Mouse (Mus musculus) spleen, postnatal 10 days (tissue): ENCODE measurements around the gene Lingo1.

ENCODE experiments used
- DNase-seq, 2 experiments: peaks; one replicate each; pipeline ENCODE4 v3.0.0; 2021 to 2022; ENCODE audit warnings: low spot score in 2 of 2

Lingo1 gene

DNA sequence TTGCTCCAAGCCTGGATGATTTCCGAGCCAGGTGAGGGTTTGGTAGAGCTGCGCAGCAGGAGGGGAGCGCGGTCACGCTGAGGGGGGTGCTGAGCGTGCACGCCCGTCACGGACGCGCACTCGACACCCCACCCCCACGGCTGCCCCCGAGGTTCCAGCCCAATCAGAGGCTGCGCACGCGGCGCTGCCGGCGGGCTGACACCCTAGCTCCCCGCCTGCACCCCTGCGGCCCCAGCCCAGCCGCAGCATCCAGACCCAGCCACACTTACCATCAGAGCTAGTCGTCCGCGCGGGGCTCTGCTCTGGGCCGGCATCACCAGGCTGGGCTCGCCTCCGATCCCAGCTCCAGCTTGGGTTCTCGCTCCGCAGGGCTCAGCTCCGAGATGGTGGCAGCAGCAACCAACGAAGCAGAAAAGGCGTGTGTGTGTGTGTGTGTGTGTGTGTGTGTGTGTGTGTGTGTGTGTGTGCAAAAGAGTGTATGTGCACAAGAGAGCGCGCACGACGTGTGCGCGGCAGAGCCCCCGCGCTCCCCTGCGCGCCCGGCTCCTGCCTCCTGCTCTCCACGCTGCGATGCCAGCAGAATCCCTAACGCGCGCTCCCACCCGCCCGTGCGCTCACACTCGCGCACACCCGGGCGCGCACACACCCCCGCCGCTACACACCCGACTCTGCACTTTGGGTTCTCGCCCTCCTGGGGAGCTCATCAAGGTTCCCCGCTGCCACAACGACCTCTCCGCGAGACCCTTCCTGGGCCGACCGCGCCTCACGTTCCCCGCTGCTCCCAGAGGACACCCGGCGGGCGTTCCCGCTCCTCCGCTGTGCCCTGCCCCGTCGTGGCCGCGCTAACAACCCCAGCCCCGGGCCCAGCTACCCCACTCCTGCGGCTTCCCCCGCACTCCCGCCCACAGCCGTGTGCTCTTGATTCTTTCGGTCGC is at the start of gene Lingo1:
TSS of gene Lingo1 (minus strand) at position 748 of the 935 bp plus-strand sequence.
- DNase-seq, result no peak

DNA sequence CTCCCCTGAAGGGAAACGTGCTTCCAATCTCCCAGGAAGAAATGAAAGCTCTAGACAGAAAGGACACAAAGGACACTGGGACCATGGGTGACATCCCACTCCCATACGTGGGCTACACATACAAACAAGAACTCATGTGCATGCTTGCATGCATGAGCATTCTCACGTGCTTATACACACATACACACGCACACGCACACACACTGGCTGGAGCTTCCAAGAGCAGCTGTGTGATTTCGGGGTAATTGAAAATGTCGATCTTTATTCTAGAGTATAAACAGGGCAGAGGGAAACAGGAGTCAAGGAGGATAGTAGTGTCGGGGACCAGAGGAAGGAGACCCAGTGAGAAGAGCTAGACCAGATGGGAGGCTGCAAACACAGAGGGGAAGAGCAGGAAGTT is 48.4 kb upstream of the Lingo1 start:
- DNase-seq, result no peak

DNA sequence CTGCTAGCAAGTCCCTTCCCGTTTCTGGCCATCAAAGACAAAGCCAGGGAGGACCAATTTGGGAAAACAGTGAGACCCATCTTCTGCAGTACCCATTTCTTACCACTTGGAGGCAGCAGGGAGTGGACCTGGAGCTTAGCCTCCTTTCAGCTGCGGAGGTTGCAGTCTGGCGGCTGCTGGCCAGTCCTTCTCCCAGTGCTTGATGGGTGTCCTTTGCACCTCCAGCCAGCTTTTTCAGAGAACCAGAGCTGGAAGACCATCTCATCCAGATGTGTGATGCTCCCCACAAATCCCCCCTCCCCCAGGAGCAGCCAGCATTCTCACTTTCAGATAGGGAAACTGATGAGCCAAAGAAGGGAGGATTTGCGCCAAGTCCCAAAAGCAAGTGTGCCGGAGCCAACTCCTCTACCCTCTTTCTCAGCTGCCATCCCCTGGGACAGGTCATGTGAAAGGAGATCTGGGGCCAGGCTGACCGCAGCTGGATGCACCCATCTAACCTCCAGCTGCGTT is 47.5 kb upstream of the Lingo1 start:
- DNase-seq, result peak; percentile 23 to 54

DNA sequence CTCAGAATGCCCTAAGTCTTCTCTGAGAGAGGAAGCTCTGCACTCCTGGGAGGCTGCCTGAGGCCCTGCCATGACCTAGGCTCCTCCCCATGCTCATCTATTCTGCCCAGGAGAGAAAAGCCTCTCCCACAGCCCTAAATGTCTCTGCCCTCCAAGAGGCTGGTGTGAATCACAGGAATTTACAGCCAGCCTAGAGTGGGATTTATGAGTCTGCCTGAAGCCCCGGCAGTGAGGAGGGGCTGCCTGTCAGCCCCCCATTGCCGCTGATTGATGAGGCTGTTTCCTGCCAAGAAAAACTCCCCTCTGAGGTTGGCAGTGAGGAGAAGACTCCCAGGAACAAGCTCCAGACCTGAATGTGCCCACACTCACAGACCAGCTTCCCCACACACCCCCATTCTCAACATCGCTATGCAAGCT is 46.0 kb upstream of the Lingo1 start:
- no peak for DNase-seq

DNA sequence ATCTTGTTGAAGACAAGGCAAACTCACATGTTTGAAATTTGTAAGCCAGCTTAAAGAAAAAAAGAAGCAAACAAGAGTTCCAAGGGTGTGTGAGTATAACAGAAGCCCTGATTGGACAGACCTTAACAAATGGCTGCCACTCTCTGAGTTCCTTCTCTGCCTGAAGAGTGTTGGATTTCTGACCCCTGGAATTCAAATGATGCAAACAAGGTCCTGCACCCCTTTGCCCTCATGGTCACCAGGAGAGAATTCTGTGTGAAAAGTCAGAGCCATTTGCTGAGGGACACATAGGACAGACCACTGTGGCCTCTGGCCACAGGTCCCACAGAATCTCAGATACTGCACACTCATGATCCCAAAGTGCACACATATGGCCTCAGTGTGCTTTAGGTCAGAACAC is 45.6 kb upstream of the Lingo1 start:
- DNase-seq, result no peak

DNA sequence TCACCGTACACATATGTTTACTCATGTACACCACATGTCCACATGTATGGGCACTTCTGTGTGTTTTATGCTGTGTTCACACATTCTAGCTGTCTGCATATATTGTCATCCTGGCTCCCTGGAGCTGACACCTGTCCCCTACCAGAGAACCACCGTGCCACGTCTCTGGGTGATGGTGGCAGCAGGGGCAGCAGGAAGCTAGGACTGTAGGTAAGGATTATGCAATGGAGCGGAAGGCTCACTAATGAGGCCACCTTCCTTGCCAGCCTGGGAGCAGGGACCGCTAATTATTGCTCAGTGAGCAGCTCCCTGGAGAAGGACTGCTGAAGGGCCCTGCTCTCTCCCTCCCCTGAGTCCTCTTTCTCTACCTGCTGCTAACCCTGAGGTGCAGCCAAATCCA is 44.5 kb upstream of the Lingo1 start:
- DNase-seq, result no peak

DNA sequence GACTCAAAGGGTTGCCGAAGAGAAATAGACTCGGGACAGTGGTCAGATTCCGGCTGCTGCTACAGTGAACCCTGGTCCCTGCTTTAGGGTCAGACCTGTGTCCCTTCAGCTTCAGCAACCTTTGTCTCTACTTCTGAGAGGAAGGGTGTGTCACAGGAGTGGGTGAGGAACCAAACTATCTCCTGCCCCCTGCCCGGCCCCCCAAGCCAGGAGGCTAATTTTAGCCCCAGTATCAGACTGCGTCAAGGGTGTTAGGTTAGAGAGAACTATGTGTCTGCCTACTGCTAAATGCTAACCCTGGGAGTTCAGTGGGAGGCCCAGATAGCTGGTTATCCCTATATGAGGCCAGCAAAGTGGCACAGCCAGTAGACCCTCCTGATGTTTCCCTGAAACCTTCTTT is 38.9 kb upstream of the Lingo1 start:
- no peak for DNase-seq

DNA sequence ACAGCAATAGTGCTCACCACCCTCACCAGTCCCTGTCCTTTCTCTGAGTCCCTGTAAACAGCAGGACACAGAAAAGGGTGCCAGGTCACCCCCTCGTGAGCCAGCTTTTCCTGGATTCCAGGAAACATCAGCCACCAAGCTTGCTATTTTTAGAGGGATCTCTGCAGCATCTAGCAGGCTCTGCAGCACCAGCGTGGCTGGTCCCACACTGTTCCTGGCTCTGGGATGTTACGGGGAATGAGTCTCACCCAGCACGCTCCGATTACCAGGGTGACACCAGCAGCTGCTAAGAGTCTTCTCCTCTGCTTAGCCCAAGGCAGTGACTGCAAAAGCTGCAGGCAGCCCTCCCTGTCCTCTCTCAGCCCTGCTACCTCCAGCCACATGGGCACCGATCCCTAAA is 36.6 kb upstream of the Lingo1 start:
- no peak for DNase-seq

DNA sequence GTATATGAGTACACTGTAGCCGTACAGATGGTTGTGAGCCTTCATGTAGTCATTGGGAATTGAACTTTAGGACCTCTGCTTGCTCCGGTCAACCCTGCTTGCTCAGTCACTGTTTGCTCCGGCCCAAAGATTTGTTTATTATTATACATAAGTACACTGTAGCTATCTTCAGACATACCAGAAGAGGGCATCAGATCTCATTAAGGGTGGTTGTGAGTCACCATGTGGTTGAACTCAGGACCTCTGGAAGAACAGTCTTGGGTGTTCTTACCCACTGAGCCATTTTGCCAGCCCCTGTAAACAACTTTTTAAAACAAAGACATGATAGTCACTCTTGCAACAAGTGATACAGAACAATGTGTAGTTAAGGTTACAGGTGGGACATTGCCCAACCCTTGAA is 35.6 kb upstream of the Lingo1 start:
- DNase-seq, result no peak

DNA sequence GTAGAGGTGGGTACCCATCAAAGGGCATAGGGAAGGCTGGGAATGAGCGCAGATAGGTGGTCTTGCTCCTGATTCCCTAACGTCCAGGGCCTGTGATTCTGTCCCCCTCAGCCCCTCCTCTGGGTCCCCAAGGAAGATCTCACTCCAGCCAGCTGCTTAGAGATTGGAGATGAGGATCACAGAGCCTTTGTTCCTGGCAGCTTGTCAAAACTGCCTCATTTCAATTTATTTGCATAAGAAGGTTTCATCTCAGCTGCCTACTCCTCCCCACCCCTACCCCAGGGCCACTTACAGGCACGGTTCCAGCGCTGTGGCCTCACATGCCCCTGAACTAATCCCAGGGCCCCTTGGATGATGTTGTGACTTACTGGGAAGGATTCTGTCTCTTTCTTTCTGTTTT is 33.9 kb upstream of the Lingo1 start:
- no peak for DNase-seq

DNA sequence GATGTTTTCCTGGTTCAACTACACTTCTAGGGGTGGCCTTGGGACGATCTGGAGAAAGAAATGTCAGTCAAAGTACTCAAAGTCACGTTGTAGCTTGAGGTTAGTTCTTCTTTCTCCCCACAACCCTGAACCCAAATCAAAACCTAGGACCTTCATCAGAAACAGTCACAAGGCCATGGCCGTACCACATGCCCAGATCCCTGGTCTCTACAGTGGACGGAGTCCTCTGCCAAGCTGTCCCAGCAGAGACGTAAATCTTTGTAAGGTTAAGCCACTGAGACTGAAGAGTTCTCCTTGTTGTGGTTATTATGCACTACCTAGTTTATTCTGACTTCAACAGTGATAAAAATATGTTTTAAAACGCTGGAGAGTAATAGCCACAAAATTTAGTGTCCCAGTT is 32.6 kb upstream of the Lingo1 start:
- no peak for DNase-seq

DNA sequence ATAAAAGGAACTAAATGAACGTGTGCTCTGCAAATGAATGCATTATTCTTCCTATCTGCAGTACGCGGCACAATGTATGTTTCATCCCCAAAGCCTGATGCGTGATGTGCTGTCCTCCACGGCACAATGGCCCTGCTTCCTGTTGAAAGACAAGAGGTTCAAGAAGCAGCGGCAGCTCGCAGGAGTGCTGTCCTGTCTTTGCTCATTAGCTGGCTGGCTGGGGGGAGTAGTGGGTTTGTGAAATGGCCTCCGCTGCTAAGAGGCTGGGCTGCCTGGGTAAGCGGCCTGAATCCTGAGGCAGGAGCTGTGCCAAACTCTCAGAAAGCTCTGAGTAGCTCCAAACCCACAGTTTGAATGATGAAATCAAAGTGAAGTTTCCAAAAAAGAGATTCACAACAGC is 31.9 kb upstream of the Lingo1 start:
- DNase-seq, result no peak

DNA sequence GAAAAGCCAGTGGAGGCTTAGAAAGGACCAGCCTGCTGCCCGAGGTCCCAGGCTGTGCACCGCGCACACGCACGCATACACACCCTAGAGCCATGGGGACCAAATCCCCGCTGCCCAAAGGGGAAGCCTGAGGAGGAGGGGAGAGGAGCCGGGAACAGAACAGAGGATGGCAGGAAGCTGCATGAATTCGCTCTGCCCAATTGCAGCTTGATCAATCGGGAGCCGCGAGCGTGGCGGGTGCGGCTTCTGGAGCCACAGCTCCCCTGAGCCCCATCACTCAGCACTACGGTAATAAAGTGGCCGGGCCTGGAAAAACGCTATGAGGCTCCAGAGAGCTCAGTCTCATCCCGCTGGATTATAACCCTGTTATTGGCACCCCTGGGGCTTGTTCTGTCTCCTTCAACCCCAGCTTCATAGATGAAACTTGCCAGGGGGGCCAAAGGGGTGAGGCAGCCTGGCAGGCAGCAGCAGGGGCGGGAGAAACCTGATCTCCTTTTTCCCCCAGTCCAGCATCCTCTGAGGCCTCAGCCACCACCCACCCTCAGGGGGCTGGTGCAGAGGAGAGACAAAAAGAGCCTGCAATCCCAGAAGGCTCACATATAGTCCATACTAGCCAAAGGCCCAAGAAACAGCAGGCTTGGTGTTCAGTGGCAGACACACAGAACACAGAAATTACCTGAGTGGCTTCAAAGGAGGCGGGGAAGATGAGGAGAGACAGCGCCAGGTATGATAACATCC is 29.4 kb upstream of the Lingo1 start:
- DNase-seq, result no peak

DNA sequence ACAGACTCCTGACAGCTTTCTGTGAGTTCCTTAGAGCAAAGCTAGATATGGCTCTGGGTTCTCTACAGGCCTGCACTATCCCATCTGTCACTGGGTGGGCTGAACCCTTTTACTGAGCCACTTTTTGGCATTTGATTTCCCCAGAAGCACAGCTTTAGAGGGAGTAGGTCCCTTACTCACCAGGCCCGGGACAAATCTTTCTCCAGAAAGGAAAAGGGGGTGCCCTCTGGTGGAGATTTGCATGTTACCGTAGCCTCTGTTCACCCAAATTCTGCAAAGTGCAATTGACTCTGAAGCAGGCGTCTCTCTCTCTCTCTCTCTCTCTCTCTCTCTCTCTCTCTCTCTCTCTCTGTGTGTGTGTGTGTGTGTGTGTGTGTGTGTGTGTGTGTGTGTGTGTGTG is 28.6 kb upstream of the Lingo1 start:
- no peak for DNase-seq

DNA sequence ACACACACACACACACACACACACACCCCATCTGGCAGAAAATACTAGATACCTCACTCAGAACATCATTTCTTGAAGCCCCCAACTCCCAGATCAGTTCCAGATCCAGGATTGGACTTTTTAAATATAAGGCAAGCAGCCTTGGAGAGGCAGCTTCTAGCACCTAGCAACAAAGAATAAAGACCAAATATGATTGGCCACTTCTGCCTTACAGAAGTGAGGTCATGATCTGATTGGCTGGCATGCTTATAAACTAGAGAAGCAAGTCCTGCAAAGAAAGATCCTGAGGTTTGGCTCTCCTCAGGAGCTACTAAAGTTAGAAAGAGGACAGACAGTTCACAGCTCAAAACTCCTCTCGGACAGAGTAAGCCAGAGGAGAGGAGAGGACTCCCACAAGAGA is 14.6 kb upstream of the Lingo1 start:
- DNase-seq, result no peak

DNA sequence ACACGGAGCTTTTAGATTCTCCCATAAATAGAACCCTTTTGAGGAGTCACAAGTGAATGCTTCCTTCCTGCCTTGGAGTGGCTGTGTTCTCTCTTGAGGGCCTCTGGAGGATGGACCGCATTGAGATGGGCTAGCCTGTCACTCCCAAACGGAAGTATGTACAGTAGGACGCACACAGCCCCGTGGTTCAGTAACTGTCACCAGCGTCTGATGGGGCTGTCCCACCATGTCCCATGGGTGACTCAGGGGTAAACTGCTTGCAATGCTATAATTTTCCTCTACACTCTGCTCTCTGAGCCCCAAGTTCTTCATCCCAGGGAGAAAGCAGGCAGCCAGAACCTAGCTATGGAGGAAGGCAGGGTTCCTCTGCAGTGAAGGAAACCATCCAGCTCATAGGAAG is 11.7 kb upstream of the Lingo1 start:
- DNase-seq, result no peak

DNA sequence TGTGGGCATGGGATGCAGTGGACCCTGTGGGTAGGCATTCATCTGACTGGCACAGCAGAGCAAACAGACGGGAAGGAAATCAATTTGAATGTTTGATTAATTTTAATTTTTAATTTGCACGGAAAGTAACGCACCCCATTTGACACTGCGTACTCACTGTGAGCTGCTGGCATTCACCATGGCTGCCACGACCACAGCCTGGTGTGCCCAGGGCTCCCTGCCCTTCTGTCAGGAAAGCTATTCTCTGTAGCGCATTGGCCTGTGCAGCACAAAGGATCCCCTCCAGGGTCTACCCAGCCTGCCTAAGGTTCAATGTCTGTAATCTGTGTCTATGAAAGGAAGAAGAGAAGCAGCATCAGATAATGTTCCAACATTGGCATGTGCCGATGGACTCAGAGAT is 6.9 kb upstream of the Lingo1 start:
- DNase-seq, result no peak

DNA sequence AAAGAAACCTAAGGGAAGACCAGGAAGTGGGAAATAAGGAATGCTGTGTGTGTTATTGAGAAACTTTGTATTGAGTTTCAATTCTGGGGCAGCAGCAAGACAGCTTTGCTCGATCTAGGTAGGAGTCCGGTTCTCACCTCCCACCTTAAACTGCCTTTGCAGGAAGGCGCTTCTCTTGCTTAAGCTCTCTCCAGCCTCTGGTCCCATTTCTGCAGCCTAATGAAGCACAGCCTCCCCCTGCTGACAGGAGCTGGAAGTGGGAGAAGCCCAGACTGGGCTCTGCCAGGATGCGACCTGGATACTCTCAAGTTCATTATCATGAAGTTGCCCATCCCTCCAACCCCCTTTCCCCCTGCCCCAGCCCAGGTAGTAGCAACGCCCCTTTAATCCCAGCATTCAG is 1.6 kb upstream of the Lingo1 start:
- DNase-seq, result no peak

DNA sequence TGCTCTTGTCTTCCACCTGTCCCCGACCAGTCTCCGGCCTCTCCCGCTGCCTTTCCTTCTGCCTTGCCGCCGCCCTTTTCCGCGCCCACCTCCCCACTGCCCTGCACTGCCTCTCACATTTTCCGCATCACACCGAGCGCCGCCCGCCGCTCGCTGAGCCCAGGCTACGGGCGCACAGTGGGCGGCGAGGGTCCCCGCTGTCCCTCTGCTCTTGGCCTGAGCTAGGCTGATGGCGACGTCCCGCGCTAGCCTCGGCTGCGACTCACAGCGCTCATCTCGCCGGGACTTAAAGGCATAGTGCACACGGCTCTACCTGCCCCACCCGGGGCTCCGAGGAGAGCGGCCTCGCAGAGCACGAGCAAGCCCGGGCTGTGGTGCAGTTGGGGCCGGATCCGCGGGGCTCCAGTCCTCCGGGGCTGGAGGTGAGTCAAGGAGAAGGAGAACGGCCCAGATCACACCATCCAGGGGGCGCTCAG is 426 bp upstream of the Lingo1 start:
- no peak for DNase-seq

DNA sequence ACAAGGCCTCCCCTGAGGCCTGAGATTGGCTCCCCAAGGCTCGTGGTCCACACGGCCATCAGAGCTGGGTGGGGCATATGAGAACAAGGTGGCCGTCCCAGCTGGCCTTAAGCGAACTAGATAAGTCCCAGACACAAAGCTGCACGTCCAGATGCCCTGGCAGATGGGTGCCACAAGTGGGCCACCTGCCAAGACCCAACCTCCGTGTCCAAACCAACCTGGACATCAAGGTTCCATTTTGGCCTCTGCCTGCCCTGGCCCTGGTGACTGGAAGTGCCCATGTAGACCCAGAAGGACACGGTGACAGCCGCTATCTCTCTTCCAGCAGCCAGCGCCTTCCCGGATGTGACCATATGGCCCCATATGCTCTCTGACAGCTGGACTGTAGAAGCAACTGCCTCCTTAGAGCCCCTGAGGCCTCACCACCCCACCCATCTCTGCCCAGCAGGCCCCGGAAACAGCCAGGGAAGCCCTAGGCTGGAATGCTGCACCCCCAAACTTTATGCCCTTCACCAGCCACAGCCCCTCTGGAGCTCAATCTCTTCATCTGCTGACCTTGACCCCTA is 4.5 kb downstream of the Lingo1 start:
- no peak for DNase-seq

DNA sequence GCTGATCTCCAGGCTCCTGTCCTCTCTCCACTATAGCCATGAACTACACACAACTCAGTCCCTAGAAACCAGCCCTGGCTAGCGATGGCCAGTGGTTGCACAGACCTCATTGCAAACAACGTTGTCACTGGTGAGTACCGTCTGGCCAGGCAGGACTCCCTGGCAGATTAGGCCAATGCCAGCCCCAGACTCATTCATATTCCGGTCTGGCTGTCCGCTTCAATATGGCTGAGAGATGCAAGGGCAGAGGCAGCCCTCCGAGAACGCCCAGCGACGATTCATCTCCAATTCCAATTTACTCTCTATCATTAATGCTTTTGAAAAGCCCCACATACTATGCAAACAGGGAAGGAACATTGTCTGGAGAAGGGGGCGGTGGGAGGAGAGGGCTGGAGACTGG is 11.7 kb downstream of the Lingo1 start:
- DNase-seq, result no peak
